Mouse (Mus musculus): Measurements from ENCODE around the gene Gaa.
"Not testable (repeated sequence)": the region's sequence is repeated elsewhere in the genome, so short reads cannot be mapped to it uniquely, and the experiment has no call there.

The Gaa gene

DNA sequence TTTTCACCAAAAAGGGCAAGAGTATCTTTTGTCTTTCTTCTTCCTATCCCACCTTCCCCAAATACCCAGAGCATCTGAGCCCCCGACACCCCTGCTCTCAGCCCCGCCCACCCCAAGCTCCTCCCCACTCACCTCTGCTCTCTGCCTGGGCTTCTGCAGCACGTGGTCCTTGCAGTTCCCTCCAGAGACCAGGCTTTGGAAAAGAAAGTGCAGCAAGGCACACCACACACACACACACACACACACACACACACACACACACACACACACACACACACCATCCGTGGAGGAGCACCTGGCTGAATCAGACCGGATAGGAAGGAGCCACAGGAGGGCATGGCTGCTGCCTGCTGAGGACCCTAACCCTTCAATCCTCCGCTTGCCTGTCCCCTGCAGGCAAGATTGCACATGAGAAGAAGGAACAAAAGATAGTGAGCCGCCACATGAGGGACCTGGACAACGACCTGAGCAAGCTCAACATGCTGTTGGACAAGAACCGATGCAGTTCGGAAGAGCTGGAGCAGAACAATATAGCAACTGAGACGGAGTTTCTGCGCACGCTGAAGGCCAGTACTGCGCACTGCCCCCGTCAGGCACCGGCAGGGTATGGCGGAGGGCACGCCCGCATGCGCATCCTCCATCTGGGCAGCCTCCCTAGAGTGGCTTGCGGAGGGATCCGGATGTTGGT is 14.7 kb upstream of the Gaa start:
- no peak for DNase-seq (ENCODE audit: low spot score)

GRCm38 (mm10) chr11:119256557-119256956 is 11.1 kb upstream of the Gaa start:
- not testable (repeated sequence) for DNase-seq (ENCODE audit: low spot score)

DNA sequence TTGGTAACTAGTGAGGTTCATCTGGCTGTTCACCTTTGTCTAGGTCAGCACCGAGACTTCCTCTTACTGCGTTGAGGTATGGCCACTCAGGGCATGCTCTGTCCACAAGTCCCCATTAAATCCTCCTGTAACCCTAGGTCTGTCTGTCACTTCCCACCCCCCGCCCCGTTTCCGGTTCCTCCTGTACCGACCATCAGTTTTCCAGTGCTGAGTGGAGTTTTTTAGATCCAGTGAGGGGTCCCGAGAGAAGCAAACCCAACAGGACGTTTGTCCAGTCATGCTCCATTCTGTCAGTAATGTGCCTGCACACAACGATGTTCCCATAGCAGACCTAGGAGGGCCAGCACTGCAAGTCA is 9.5 kb upstream of the Gaa start:
- no peak for DNase-seq (ENCODE audit: low spot score)

- no peak for DNase-seq (ENCODE audit: low spot score)
Observed at GRCm38 (mm10) chr11:119258572-119259322, 8.9 kb upstream of the Gaa start.

DNA sequence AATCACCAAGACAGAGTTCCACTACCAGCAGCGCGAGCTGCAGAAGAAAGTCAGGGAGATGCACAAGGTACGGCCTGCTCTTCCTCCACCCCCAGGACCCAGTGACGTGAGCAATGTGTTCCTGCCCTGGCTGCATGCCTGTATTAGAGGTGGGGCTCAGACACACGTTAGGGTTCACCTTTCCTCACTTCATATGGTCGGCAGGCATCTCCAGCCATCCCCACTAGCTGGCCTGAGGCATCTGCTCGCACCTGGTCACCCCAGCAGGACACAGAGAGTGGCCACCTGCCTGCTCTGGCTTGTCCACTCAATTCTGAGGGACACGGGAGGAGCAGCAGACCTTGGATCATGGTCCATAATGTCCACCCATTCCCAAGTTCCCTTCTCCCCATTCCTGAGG is 7.7 kb upstream of the Gaa start:
- DNase-seq (ENCODE audit: low spot score): no peak

DNA sequence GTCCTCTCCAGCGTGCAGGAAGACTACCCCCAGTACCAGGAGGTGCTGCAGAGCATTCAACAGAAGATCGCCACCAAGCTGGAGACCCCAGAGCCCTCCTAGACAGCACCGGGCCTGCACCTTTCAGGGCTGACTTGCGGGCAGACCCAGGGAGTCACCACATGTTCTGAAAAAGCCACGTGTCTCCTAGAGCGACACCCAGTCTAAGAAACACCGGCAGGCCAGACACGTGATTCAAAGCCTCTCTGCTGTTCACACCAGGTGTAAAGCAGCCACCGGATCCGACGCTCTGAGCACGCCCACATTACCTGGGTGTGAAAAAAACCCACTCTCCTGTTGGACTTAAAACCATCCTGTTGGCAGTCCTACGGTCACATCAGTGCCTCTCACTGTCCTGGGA is 3.3 kb upstream of the Gaa start:
- DNase-seq (ENCODE audit: low spot score): no peak

GRCm38 (mm10) chr11:119265811-119266210 is 1.9 kb upstream of the Gaa start:
- no peak for DNase-seq (ENCODE audit: low spot score)

GRCm38 (mm10) chr11:119267241-119267674 is 429 bp upstream of the Gaa start:
- DNase-seq (ENCODE audit: low spot score): no peak

GRCm38 (mm10) chr11:119268557-119269195 is 989 bp downstream of the Gaa start:
- no peak for DNase-seq (ENCODE audit: low spot score)

DNA sequence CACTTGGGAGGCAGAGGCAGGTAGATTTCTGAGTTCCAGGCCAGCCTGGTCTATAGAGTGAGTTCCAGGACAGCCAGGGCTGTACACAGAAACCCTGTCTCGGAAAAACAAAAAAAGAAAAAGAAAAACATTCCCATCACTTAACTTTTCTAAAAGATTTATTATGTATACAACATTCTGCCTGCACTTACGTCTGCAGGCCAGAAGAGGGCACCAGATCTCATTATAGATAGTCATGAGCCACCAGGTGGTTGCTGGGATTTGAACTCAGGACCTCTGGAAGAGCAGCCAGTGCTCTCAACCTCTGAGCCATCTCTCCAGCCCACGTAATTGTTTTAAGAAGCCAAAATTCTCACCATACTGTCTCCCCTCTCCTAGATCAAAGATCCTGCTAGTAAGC is 4.8 kb downstream of the Gaa start:
- DNase-seq (ENCODE audit: low spot score): not testable (repeated sequence)

DNA sequence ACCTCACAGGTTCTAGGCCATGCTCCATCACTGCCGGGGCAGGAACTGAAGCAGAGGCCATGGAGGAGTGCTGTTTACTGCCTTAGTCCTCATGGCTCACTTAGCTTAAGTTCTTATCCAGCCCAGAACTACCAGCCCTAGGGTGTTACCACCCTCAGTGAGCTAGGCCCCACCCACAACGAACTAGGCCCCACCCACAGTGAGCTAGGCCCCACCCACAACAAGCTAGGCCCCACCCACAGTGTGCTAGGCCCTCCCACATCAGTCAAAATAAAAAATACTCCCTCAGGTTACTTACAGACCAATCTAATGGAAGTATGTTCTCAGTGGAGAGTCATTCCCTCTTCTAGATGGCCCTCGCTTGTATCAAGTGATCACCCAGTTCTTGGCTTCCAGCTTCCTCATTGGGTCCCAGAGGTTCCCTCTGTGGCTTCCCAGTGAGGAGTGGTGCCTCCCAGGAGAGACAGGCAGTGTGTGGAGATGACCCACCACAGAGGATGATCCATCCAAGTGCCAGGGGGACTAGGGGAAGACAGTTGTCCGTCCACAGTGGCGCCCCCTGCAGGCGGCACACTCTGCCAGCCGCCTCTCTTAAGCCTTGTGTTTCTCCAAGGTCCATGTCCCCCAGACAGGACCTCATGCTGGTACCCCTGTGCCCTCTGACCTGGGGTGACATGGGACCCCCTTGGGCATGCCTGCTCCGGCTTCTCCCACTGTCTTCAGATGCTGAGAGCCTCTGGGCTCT is 5.7 kb downstream of the Gaa start:
- DNase-seq (ENCODE audit: low spot score): no peak

- DNase-seq (ENCODE audit: low spot score): no peak
Observed at GRCm38 (mm10) chr11:119281030-119281429, 13.3 kb downstream of the Gaa start.

- DNase-seq (ENCODE audit: low spot score): no peak
Observed at GRCm38 (mm10) chr11:119285791-119286527, 18.3 kb downstream of the Gaa start.

DNA sequence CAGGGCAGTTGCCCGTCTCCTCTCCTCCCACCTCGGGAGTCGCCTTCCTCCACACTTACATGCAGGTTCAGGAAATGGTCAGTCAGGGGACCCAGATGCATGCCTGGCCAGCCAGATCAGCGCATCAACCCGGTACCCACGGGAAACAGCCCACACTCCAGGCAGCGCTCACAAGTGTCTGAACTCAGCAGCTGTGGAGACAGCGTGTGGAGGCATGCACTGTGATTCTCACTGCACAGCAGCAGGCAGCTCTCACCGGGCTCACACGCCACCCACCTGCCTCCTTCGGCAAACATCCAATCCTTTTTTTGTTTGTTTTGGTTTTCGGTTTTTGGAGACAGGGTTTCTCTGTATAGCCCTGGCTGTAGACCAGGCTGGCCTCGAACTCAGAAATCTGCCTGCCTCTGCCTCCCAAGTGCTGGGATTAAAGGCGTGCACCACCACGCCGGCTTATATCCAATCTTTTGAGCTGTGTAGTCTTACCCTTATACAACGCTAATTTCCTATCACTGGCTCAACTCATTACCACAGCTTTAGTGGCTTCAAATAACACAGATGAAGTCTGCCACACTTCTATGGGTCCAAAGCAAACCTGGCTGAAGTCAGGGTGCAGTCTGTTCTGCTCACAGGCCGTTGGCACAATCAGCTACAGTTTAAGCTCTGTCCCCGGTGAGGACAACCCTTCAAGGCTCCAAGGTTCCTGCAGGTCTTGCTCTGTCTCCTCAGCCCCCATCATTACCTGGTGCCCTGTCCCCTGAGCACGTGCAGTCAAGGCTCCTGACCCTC is 19.7 kb downstream of the Gaa start:
- no peak for DNase-seq (ENCODE audit: low spot score)

DNA sequence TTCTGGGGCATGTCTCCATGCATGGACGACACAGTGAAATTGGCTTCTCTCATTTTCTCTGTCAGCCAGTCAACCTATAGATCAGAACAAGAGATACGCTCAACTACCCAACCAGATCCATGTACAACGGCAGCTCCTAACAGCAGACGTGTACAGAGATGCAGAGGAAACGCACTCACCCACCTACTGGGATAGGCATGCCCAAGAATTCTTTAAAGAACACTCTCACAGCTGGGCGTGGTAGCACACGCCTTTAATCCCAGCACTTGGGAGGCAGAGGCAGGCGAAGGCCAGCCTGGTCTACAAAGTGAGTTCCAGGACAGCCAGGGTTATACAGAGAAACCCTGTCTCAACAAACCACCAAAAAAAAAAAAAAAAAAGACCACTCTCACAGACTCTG is 25.2 kb downstream of the Gaa start:
- DNase-seq (ENCODE audit: low spot score): not testable (repeated sequence)

DNA sequence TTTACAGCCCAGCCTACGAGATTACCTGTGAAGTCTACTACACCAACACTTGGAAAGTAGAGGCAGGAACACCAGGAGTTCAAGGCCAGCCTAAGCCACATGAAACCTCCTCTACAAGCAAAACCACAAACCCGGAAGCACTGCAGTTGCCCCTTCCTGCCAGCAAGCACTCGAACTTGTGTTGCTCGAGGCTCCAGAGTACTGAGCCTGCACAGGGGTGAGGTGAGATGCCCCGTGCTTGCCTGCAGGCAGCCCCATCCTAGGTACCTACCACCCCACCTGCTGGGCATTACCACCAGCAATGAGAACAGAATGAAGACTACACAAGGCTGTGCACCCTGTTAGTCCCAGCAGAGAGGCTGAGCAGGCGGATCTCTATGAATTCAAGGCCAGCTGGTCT is 30.3 kb downstream of the Gaa start:
- DNase-seq (ENCODE audit: low spot score): no peak

DNA sequence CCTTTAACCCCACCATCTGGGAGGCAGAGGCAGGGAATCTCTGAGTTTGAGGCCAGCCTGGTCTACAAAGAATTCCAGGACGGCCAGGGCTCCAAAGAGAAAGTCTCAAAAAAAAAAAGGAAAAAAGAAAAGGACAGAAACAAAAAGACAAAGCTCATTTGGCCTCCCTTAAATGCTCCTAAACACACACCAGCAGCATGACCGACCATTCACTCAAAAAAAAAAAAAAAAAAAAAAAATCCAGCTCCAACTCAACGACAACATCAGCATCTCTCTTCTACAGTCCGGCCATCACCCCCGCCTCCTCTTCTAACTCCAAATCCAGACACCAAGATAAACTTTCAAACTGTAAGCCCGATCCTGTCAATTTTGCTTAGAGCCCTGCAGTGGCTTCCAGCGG is 31.2 kb downstream of the Gaa start:
- no peak for DNase-seq (ENCODE audit: low spot score)

GRCm38 (mm10) chr11:119299391-119300245 is 31.9 kb downstream of the Gaa start, which contains the start of gene Eif4a3:
TSS of gene Eif4a3 (minus strand) at chr11:119300089.
- DNase-seq (ENCODE audit: low spot score): peak; percentile 94

DNA sequence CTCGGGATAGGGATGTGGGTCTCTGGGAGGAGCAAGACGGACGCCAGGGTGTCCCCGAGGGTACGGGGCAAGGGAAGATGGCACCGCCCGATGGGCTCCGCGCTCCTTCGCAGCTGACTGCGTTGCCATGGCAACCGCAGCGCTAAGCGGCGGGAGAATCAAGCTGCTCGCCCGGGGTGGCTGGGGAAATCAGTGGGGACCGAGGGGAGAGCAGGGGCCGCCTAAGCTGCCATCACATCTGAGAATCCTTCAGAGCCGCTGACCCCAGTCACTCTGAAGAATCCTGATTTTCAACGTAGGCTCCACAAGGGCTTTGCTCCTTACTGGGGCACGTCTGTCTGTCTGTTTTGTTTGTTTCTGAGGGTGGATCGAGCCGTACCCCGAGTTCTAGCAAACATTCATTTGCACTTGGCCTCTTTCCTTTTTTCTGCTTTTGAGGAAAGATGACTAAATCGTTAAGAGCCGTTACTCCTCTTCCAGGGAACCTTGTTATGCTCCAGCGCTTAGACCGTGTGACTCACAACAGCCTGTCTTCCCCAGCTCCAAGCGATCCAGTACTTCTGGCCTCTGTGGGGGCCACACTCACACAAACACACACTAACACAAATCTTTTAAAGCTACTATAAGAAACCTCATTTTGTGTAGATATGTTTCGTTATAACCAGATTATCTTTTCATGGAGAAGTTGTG is 32.7 kb downstream of the Gaa start:
- no peak for DNase-seq (ENCODE audit: low spot score)

Data from urinary bladder, postnatal 10 days (tissue).